Mouse (Mus musculus) frontal cortex, adult 2 months (tissue): ENCODE data around the gene Rabgap1. TPM values are rescaled to one million over a fixed set of nuclear protein-coding genes. Genes with fewer than 3 reads are reported as not detected.

Experiments
- polyA plus RNA-seq: library from polyadenylated mRNA; depleted of rRNA; stranded (reverse); fragments of >200 nt; gene quantifications from 2 replicates; pipeline ENCODE4 v1.2.3, GENCODE M21; 2012; rRNA removed

Gene Rabgap1
- polyA plus RNA-seq, 1 experiment: 51.4 TPM

Other genes starting within 250 kb of the Rabgap1 start
- gene Olfr366, start 231.7 kb upstream of the Rabgap1 start, polyA plus RNA-seq: not detected in 2 replicates
- not detected in 2 replicates for gene Olfr368, start 116.8 kb upstream of the Rabgap1 start, polyA plus RNA-seq
- gene Pdcl, start 83.9 kb upstream of the Rabgap1 start, polyA plus RNA-seq: 25.3 and 29.4 TPM in 2 replicates
- 25.6 and 26.6 TPM in 2 replicates for gene Rc3h2, start 20.4 kb upstream of the Rabgap1 start, polyA plus RNA-seq
- 6.6 TPM in 2 replicates for gene Zbtb26, start 144 bp upstream of the Rabgap1 start, polyA plus RNA-seq
- 9.9 and 10.0 TPM in 2 replicates for gene Zbtb6, start 108 bp upstream of the Rabgap1 start, polyA plus RNA-seq
- gene Gpr21, start 73.1 kb downstream of the Rabgap1 start, polyA plus RNA-seq: 2.8 and 3.9 TPM in 2 replicates